Mouse (Mus musculus): ENCODE measurements around the gene Vwa5a. TPM values are rescaled to one million over a fixed set of nuclear protein-coding genes. Genes with fewer than 3 reads are reported as not detected.

Vwa5a gene
- total RNA-seq (2017), result 50.0 and 74.2 TPM in 2 replicates

GRCm38 (mm10) chr9:38718102-38718501 lies at the start of gene Vwa5a:
TSS of gene Vwa5a (plus strand) at chr9:38718268.
- peak; percentile 86 to 97 for ATAC-seq (replicated peaks in 1 of 2; ENCODE audit: insufficient read depth in 1 of 2, low FRiP score in 2 of 2, low TSS enrichment in 1 of 2, low read depth in 1 of 2, poor library complexity in 2 of 2, severe bottlenecking in 2 of 2)

GRCm38 (mm10) chr9:38672887-38673286 lies 45.2 kb upstream of the Vwa5a start:
- ATAC-seq (replicated peaks in 1 of 2; ENCODE audit: insufficient read depth in 1 of 2, low FRiP score in 2 of 2, low TSS enrichment in 1 of 2, low read depth in 1 of 2, poor library complexity in 2 of 2, severe bottlenecking in 2 of 2), result no peak

GRCm38 (mm10) chr9:38674501-38674900 lies 43.6 kb upstream of the Vwa5a start, which contains the start of gene Olfr918:
TSS of gene Olfr918 (minus strand) at chr9:38674601.
- no peak for ATAC-seq (replicated peaks in 1 of 2; ENCODE audit: insufficient read depth in 1 of 2, low FRiP score in 2 of 2, low TSS enrichment in 1 of 2, low read depth in 1 of 2, poor library complexity in 2 of 2, severe bottlenecking in 2 of 2)

GRCm38 (mm10) chr9:38718927-38719441 lies 916 bp downstream of the Vwa5a start:
- peak; percentile 43 to 51; a peak in 3 of 4 replicates for ATAC-seq (replicated peaks in 1 of 2; ENCODE audit: insufficient read depth in 1 of 2, low FRiP score in 2 of 2, low TSS enrichment in 1 of 2, low read depth in 1 of 2, poor library complexity in 2 of 2, severe bottlenecking in 2 of 2)

- ATAC-seq (replicated peaks in 1 of 2; ENCODE audit: insufficient read depth in 1 of 2, low FRiP score in 2 of 2, low TSS enrichment in 1 of 2, low read depth in 1 of 2, poor library complexity in 2 of 2, severe bottlenecking in 2 of 2), result peak; percentile 56 to 60; a peak in 2 of 4 replicates
These were observed 6.0 kb downstream of the Vwa5a start for GRCm38 (mm10) chr9:38724044-38724443.

GRCm38 (mm10) chr9:38728218-38728617 lies 10.2 kb downstream of the Vwa5a start:
- ATAC-seq (replicated peaks in 1 of 2; ENCODE audit: insufficient read depth in 1 of 2, low FRiP score in 2 of 2, low TSS enrichment in 1 of 2, low read depth in 1 of 2, poor library complexity in 2 of 2, severe bottlenecking in 2 of 2), result no peak; a peak in 1 of 4 replicates

- no peak for ATAC-seq (replicated peaks in 1 of 2; ENCODE audit: insufficient read depth in 1 of 2, low FRiP score in 2 of 2, low TSS enrichment in 1 of 2, low read depth in 1 of 2, poor library complexity in 2 of 2, severe bottlenecking in 2 of 2)
These were observed 23.3 kb downstream of the Vwa5a start for GRCm38 (mm10) chr9:38741408-38741807.

GRCm38 (mm10) chr9:38744619-38745315 lies 26.7 kb downstream of the Vwa5a start:
- ATAC-seq (replicated peaks in 1 of 2; ENCODE audit: insufficient read depth in 1 of 2, low FRiP score in 2 of 2, low TSS enrichment in 1 of 2, low read depth in 1 of 2, poor library complexity in 2 of 2, severe bottlenecking in 2 of 2), result no peak

- no peak for ATAC-seq (replicated peaks in 1 of 2; ENCODE audit: insufficient read depth in 1 of 2, low FRiP score in 2 of 2, low TSS enrichment in 1 of 2, low read depth in 1 of 2, poor library complexity in 2 of 2, severe bottlenecking in 2 of 2)
These were observed 33.9 kb downstream of the Vwa5a start, which contains the start of gene Olfr920 for GRCm38 (mm10) chr9:38751999-38752398. TSS of gene Olfr920 (plus strand) at chr9:38752299.

- no peak for ATAC-seq (replicated peaks in 1 of 2; ENCODE audit: insufficient read depth in 1 of 2, low FRiP score in 2 of 2, low TSS enrichment in 1 of 2, low read depth in 1 of 2, poor library complexity in 2 of 2, severe bottlenecking in 2 of 2)
These were observed 54.7 kb downstream of the Vwa5a start, which contains the start of gene Olfr921 for GRCm38 (mm10) chr9:38772768-38773167. TSS of gene Olfr921 (plus strand) at chr9:38773068.

- peak; percentile 64 to 85 for ATAC-seq (replicated peaks in 1 of 2; ENCODE audit: insufficient read depth in 1 of 2, low FRiP score in 2 of 2, low TSS enrichment in 1 of 2, low read depth in 1 of 2, poor library complexity in 2 of 2, severe bottlenecking in 2 of 2)
These were observed 74.6 kb downstream of the Vwa5a start for GRCm38 (mm10) chr9:38792689-38793088.

Other genes with a start within 250 kb of the Vwa5a start
- gene Olfr905, start 247.2 kb upstream of the Vwa5a start, total RNA-seq (2017), result not detected in 2 replicates
- not detected in 2 replicates for gene Olfr906, start 231.2 kb upstream of the Vwa5a start, total RNA-seq (2017)
- not detected in 2 replicates for gene Olfr907, start 222.5 kb upstream of the Vwa5a start, total RNA-seq (2017)
- not detected in 2 replicates for gene Olfr911-ps1, start 196.7 kb upstream of the Vwa5a start, total RNA-seq (2017)
- gene Olfr910, start 180.4 kb upstream of the Vwa5a start, total RNA-seq (2017), result not detected in 2 replicates
- gene Olfr912, start 138.1 kb upstream of the Vwa5a start, total RNA-seq (2017), result not detected in 2 replicates
- gene Olfr913, start 125.5 kb upstream of the Vwa5a start, total RNA-seq (2017), result not detected in 2 replicates
- gene Olfr914, start 113.2 kb upstream of the Vwa5a start, total RNA-seq (2017), result not detected in 2 replicates
- not detected in 2 replicates for gene Olfr916, start 58.4 kb upstream of the Vwa5a start, total RNA-seq (2017)
- gene Olfr917, start 52.4 kb upstream of the Vwa5a start, total RNA-seq (2017), result not detected in 2 replicates
- gene Olfr918, start 43.7 kb upstream of the Vwa5a start, total RNA-seq (2017), result not detected in 2 replicates
- gene Olfr919, start 14.6 kb upstream of the Vwa5a start, total RNA-seq (2017), result not detected in 2 replicates
- gene Olfr920, start 34.0 kb downstream of the Vwa5a start, total RNA-seq (2017), result 0.75 and 1.2 TPM in 2 replicates
- not detected in 2 replicates for gene Olfr921, start 54.8 kb downstream of the Vwa5a start, total RNA-seq (2017)
- not detected in 2 replicates for gene Olfr922, start 96.3 kb downstream of the Vwa5a start, total RNA-seq (2017)
- gene Olfr923, start 108.3 kb downstream of the Vwa5a start, total RNA-seq (2017), result not detected in 2 replicates
- gene Olfr924, start 126.2 kb downstream of the Vwa5a start, total RNA-seq (2017), result not detected in 2 replicates
- gene Olfr26, start 136.8 kb downstream of the Vwa5a start, total RNA-seq (2017), result not detected in 2 replicates
- not detected in 2 replicates for gene Olfr926, start 158.9 kb downstream of the Vwa5a start, total RNA-seq (2017)
- gene Olfr930, start 211.5 kb downstream of the Vwa5a start, total RNA-seq (2017), result not detected in 2 replicates

Data from hematopoietic stem cell, adult 5-6 weeks (primary cell).